Mouse (Mus musculus) spleen, adult 2 months (tissue): Measurements from ENCODE around the gene Sart1.

ENCODE experiments used
- CTCF ChIP-seq: fragments of 200-500 bp; IDR thresholded peaks from 2 replicates; pipeline ENCODE4 v1.5.1; 2011; ENCODE audit warnings: mild to moderate bottlenecking, inconsistent platforms; ENCODE audit not compliant: insufficient read depth, insufficient read length, insufficient replicate concordance; ENCODE audit errors: extremely low read depth
- POLR2A ChIP-seq: fragments of 200-500 bp; IDR thresholded peaks from 2 replicates; pipeline ENCODE4 v1.6.1; 2011; ENCODE audit warnings: low read depth, low read length, inconsistent platforms

- TF ChIP-seq CTCF (no peak), POLR2A (no peak)
Measured at GRCm38 (mm10) chr19:5424092-5424781, 35.7 kb upstream of the Sart1 start.
